Comparison of ENCODE assay signal across 15 mouse cellular contexts in the genomic region with DNA sequence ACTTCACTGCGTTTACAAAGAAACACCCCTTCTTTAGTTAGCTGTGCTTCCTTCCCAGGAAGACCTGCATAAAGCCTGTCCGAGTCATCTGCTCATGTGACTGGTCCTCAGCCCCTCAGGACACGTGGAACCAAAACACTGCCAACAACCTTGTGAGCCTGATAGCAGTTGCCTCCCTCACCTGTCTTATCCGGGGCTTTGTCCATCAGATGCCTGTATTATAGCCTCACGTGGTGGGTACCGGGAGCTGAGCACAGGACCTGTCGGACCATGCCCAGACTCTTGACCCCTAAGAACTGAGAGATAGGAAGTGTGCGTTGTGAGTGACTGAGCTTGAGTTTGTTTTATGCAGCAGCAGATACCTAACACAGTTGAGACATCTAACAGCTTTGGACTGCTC.
"Had no signal": no experiment of that assay in that cellular context is flagged by ENCODE, and none has a peak within 500 bp of the region (broad histone marks: within the 10 kb centered on the region; RNA-seq: fewer than 3 reads in every experiment).

No protein-coding gene starts in this region.

- H3K9ac ChIP-seq: lung, embryonic 14.5 days; midbrain, embryonic 13.5 days; midbrain, embryonic 15.5 days; neural tube, embryonic 12.5 days; stomach, embryonic 15.5 days had no signal

- H3K4me2 ChIP-seq: lung, embryonic 14.5 days; midbrain, embryonic 11.5 days; midbrain, embryonic 13.5 days; midbrain, embryonic 15.5 days; neural tube, embryonic 12.5 days; stomach, embryonic 15.5 days had no signal

- ATAC-seq: midbrain, embryonic 13.5 days; midbrain, embryonic 15.5 days had no signal

- H3K36me3 ChIP-seq: midbrain, embryonic 13.5 days; midbrain, embryonic 15.5 days; neural tube, embryonic 12.5 days; stomach, embryonic 15.5 days had no signal

- H3K27me3 ChIP-seq: midbrain, embryonic 13.5 days; midbrain, embryonic 15.5 days; neural tube, embryonic 12.5 days; stomach, embryonic 15.5 days had no signal

- H3K9me3 ChIP-seq: megakaryocyte, embryonic 14.5 days; midbrain, embryonic 13.5 days; midbrain, embryonic 15.5 days; neural tube, embryonic 12.5 days; stomach, embryonic 15.5 days had no signal

- H3K27ac ChIP-seq: midbrain, embryonic 13.5 days; midbrain, embryonic 15.5 days; neural tube, embryonic 12.5 days; stomach, embryonic 15.5 days; stomach, postnatal 0 days had no signal

- H3K4me1 ChIP-seq: megakaryocyte, embryonic 14.5 days; midbrain, embryonic 13.5 days; midbrain, embryonic 15.5 days; neural tube, embryonic 12.5 days; stomach, embryonic 15.5 days had no signal

- DNase-seq: lung, adult 18-20 months; lung, embryonic 14.5 days; lung, postnatal 14 days; lung, postnatal 36 days; right cerebral cortex, postnatal 14 days; thymus, adult 2 months; thymus, postnatal 25 days; thymus, postnatal 4 days had no signal

- H3K4me3 ChIP-seq: megakaryocyte, embryonic 14.5 days; midbrain, embryonic 13.5 days; midbrain, embryonic 15.5 days; neural tube, embryonic 12.5 days; stomach, embryonic 15.5 days had no signal
